Mouse (Mus musculus): ENCODE measurements around the gene Erc2. TPM values are rescaled to one million over a fixed set of nuclear protein-coding genes. Genes with fewer than 3 reads are reported as not detected.

Erc2 gene
- total RNA-seq, 2 experiments from 2014 or later = 4.7 to 10.2 TPM

- no peak for DNase-seq
Observed at GRCm38 (mm10) chr14:28068021-28068420, 445.8 kb downstream of the Erc2 start.

GRCm38 (mm10) chr14:28069826-28070225 is 447.6 kb downstream of the Erc2 start:
- no peak for DNase-seq

- DNase-seq = no peak
Observed at GRCm38 (mm10) chr14:28072561-28072960, 450.3 kb downstream of the Erc2 start.

GRCm38 (mm10) chr14:28089636-28090443 is 467.6 kb downstream of the Erc2 start:
- DNase-seq = peak; percentile 2 to 38

- no peak for DNase-seq
Observed at GRCm38 (mm10) chr14:28091367-28091766, 469.1 kb downstream of the Erc2 start.

GRCm38 (mm10) chr14:28093214-28093613 is 471.0 kb downstream of the Erc2 start:
- no peak for DNase-seq

- DNase-seq = no peak
Observed at GRCm38 (mm10) chr14:28093913-28094312, 471.7 kb downstream of the Erc2 start.

- no peak for DNase-seq
Observed at GRCm38 (mm10) chr14:28099084-28099483, 476.9 kb downstream of the Erc2 start.

GRCm38 (mm10) chr14:28113121-28113520 is 490.9 kb downstream of the Erc2 start:
- no peak for DNase-seq

- DNase-seq = no peak
Observed at GRCm38 (mm10) chr14:28120851-28121250, 498.6 kb downstream of the Erc2 start.

GRCm38 (mm10) chr14:28126842-28127241 is 504.6 kb downstream of the Erc2 start:
- DNase-seq = no peak

GRCm38 (mm10) chr14:28128999-28129398 is 506.8 kb downstream of the Erc2 start:
- DNase-seq = no peak

- no peak for DNase-seq
Observed at GRCm38 (mm10) chr14:28143998-28144397, 521.8 kb downstream of the Erc2 start.

- no peak for DNase-seq
Observed at GRCm38 (mm10) chr14:28147201-28147600, 525.0 kb downstream of the Erc2 start.

GRCm38 (mm10) chr14:28150942-28151341 is 528.7 kb downstream of the Erc2 start:
- DNase-seq = no peak

- peak; percentile 19 to 31 for DNase-seq
Observed at GRCm38 (mm10) chr14:28155706-28156105, 533.5 kb downstream of the Erc2 start.

GRCm38 (mm10) chr14:28160852-28161251 is 538.6 kb downstream of the Erc2 start:
- DNase-seq = no peak

- peak; percentile 3 to 11 for DNase-seq
Observed at GRCm38 (mm10) chr14:28164642-28165408, 542.6 kb downstream of the Erc2 start.

- no peak for DNase-seq
Observed at GRCm38 (mm10) chr14:28165621-28166211, 543.5 kb downstream of the Erc2 start.

- DNase-seq = no peak
Observed at GRCm38 (mm10) chr14:28170711-28171110, 548.5 kb downstream of the Erc2 start.

GRCm38 (mm10) chr14:28171364-28171763 is 549.1 kb downstream of the Erc2 start:
- DNase-seq = no peak

- DNase-seq = no peak
Observed at GRCm38 (mm10) chr14:28173736-28174135, 551.5 kb downstream of the Erc2 start.
